ENCODE assay signal across 18 mouse cellular contexts in the genomic region with DNA sequence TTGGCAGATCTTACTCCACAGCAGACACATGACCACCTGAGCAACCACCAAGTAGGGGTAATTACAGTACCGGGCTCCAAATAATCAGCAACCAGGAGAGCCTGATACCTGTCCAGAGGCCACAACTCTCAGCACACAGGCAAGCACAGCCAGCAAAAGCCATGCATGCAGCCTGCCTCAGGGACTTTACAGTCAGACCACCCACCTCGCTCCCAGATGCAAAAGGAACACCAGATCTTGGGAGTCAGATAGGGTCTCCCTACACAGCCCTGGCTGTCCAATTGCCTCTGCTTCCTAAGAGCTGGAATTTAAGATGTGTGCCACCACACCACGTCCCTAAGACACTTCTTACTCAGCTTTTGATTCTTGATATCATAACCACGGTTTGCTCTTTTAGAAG. TPM values are rescaled to one million over a fixed set of nuclear protein-coding genes. Genes with fewer than 3 reads are reported as not detected.
DNase-seq lines count a peak whose midpoint lies in the region; ATAC-seq and TF ChIP-seq lines count a peak whose summit lies in the region.
"Had no signal": no experiment of that assay in that cellular context is flagged by ENCODE, and none has a peak within 500 bp of the region (broad histone marks: within the 10 kb centered on the region; RNA-seq: fewer than 3 reads in every experiment).

No protein-coding gene starts in this region.

- no peak overlapping the region for H3K4me3 ChIP-seq in kidney, embryonic 14.5 days (ENCODE audit: low read length)
- H3K4me3 ChIP-seq in megakaryocyte, embryonic 14.5 days (replicated peaks), result peak overlapping the region; percentile 4
- no peak overlapping the region for H3K4me3 ChIP-seq in embryonic facial prominence, embryonic 11.5 days (ENCODE audit: low read depth, low read length)
- no peak overlapping the region for H3K4me3 ChIP-seq in liver, embryonic 14.5 days (ENCODE audit: insufficient read depth in 1 of 2, low read depth in 2 of 2, low read length in 2 of 2)
- H3K4me3 ChIP-seq: forebrain, embryonic 13.5 days; neural tube, embryonic 13.5 days had no signal

- no peaks in the 10 kb centered on the region for H3K27me3 ChIP-seq in kidney, embryonic 14.5 days (ENCODE audit: control insufficient read depth, insufficient read depth, low read length)
- H3K27me3 ChIP-seq in megakaryocyte, embryonic 14.5 days (replicated peaks), result no peaks in the 10 kb centered on the region
- H3K27me3 ChIP-seq in embryonic facial prominence, embryonic 11.5 days (ENCODE audit: control insufficient read depth, insufficient read depth, low read length), result no peaks in the 10 kb centered on the region
- no peaks in the 10 kb centered on the region for H3K27me3 ChIP-seq in liver, embryonic 14.5 days (ENCODE audit: control insufficient read depth, insufficient read depth, low read length)
- H3K27me3 ChIP-seq: forebrain, embryonic 13.5 days; limb, embryonic 13.5 days; neural tube, embryonic 13.5 days had no signal

- ATAC-seq in kidney, embryonic 14.5 days (ENCODE audit: low FRiP score, low TSS enrichment), result no peak
- ATAC-seq in megakaryocyte, adult 5-6 weeks (ENCODE audit: poor library complexity, severe bottlenecking), result no peak
- ATAC-seq in embryonic facial prominence, embryonic 11.5 days (replicated peaks; ENCODE audit: insufficient number of reproducible peaks, low FRiP score, low TSS enrichment, low read depth), result no peak
- ATAC-seq in liver, embryonic 14.5 days (ENCODE audit: insufficient read depth), result no peak
- ATAC-seq: forebrain, embryonic 13.5 days; lung, postnatal 0 days had no signal

- 0 out of 2 replicates have a peak overlapping the region, but pooled peaks have one; percentile 7 for H3K9ac ChIP-seq in kidney, embryonic 14.5 days (ENCODE audit: low read depth, low read length)
- no peak overlapping the region for H3K9ac ChIP-seq in embryonic facial prominence, embryonic 11.5 days (replicated peaks; ENCODE audit: low read length)
- no peak overlapping the region for H3K9ac ChIP-seq in liver, embryonic 14.5 days (replicated peaks)
- H3K9ac ChIP-seq: forebrain, embryonic 13.5 days; neural tube, embryonic 13.5 days had no signal

- no peak for DNase-seq in kidney, adult 11 months
- DNase-seq in embryonic facial prominence, embryonic 11.5 days (ENCODE audit: low spot score), result peak; percentile 22
- no peak for DNase-seq in liver, embryonic 14.5 days (ENCODE audit: low read depth in 3 of 3, low spot score in 3 of 3)
- DNase-seq in ovary, postnatal 36 days (ENCODE audit: low spot score), result no peak
- DNase-seq in urinary bladder, postnatal 36 days (ENCODE audit: low spot score in 2 of 2), result no peak
- DNase-seq: cerebellum, adult 18-20 months; cerebellum, postnatal 25 days; gastrocnemius, postnatal 25 days; layer of hippocampus, adult 9-11 months; midbrain, embryonic 14.5 days; thymus, postnatal 4 days had no signal

- WGBS in kidney, embryonic 14.5 days, result 62% methylated on average over 4 of the region's 4 CpGs
- 66% methylated on average over 4 of the region's 4 CpGs for WGBS in embryonic facial prominence, embryonic 11.5 days
- WGBS in liver, embryonic 14.5 days (ENCODE audit: insufficient replicate concordance), result 48% methylated on average over 4 of the region's 4 CpGs

- TF ChIP-seq EP300 in liver, embryonic 14.5 days (IDR thresholded peaks at IDR 0.05; ENCODE audit: low read depth), result no peak

- no peak overlapping the region for H3K27ac ChIP-seq in kidney, embryonic 14.5 days (ENCODE audit: low read depth, low read length)
- H3K27ac ChIP-seq in embryonic facial prominence, embryonic 11.5 days (replicated peaks; ENCODE audit: low read depth, low read length), result no peak overlapping the region
- H3K27ac ChIP-seq in liver, embryonic 14.5 days, result no peak overlapping the region
- H3K27ac ChIP-seq: forebrain, embryonic 13.5 days; limb, embryonic 13.5 days; neural tube, embryonic 13.5 days had no signal

- H3K36me3 ChIP-seq in kidney, embryonic 14.5 days (ENCODE audit: control insufficient read depth, insufficient read depth, low read length), result no peaks in the 10 kb centered on the region; the same call in 1 of the 2 replicates
- peaks cover 19% of the 10 kb centered on the region for H3K36me3 ChIP-seq in megakaryocyte, embryonic 14.5 days (replicated peaks; ENCODE audit: low read length)
- H3K36me3 ChIP-seq in embryonic facial prominence, embryonic 11.5 days (replicated peaks; ENCODE audit: control insufficient read depth, insufficient read depth, low read depth, low read length), result no peaks in the 10 kb centered on the region; the same call in 1 of the 2 replicates
- H3K36me3 ChIP-seq in liver, embryonic 14.5 days (replicated peaks; ENCODE audit: control insufficient read depth, insufficient read depth, low read depth), result peaks cover 3% of the 10 kb centered on the region; the same call in 1 of the 2 replicates

- H3K4me2 ChIP-seq in kidney, embryonic 14.5 days (replicated peaks; ENCODE audit: low read depth, low read length), result no peak overlapping the region
- H3K4me2 ChIP-seq in embryonic facial prominence, embryonic 11.5 days (ENCODE audit: low read depth, low read length), result no peak overlapping the region
- H3K4me2 ChIP-seq in liver, embryonic 14.5 days (ENCODE audit: low read depth), result peak overlapping the region; percentile 97

- H3K4me1 ChIP-seq in kidney, embryonic 14.5 days (ENCODE audit: control insufficient read depth, insufficient read depth, low read length), result peaks cover 13% of the 10 kb centered on the region; the same call in 1 of the 2 replicates
- peaks cover 35% of the 10 kb centered on the region for H3K4me1 ChIP-seq in megakaryocyte, embryonic 14.5 days
- H3K4me1 ChIP-seq in embryonic facial prominence, embryonic 11.5 days (ENCODE audit: control insufficient read depth, insufficient read depth, low read length), result no peaks in the 10 kb centered on the region
- H3K4me1 ChIP-seq in liver, embryonic 14.5 days (replicated peaks; ENCODE audit: control insufficient read depth in 2 of 2, insufficient read depth in 2 of 2, low read length in 1 of 2), result peaks cover 0 to 12% of the 10 kb centered on the region in 2 experiments; a peak in 3 of 4 replicates

- H3K9me3 ChIP-seq in kidney, embryonic 14.5 days (ENCODE audit: control insufficient read depth, low read length), result no peaks in the 10 kb centered on the region
- peaks cover 4% of the 10 kb centered on the region; the same call in 1 of the 2 replicates for H3K9me3 ChIP-seq in megakaryocyte, embryonic 14.5 days
- no peaks in the 10 kb centered on the region for H3K9me3 ChIP-seq in embryonic facial prominence, embryonic 11.5 days (replicated peaks; ENCODE audit: control insufficient read depth, low read length)
- no peaks in the 10 kb centered on the region for H3K9me3 ChIP-seq in liver, embryonic 14.5 days (ENCODE audit: control insufficient read depth, low read length)
- H3K9me3 ChIP-seq: forebrain, embryonic 13.5 days; limb, embryonic 13.5 days; neural tube, embryonic 13.5 days had no signal

- no peak for TF ChIP-seq CTCF in liver, embryonic 14.5 days (IDR thresholded peaks at IDR 0.05; ENCODE audit: low read depth)

RNA-seq across cellular contexts. Expression of a gene that starts 2.3 kb away (rescaled TPM):
- polyA plus RNA-seq in kidney, embryonic 14.5 days (2014; fragmentation: Nextera tagmentation; extraction: Ambion mirVana), result 21.7 and 41.4 TPM in 2 replicates
- 2.8 and 3.6 TPM in 2 replicates for polyA plus RNA-seq in megakaryocyte, embryonic 14.5 days (2012; ENCODE audit: insufficient read depth, low replicate concordance)
- 4.7 and 5.0 TPM in 2 replicates for total RNA-seq in megakaryocyte, adult 5-6 weeks (2015)
- total RNA-seq in megakaryocyte, adult 5-6 weeks (2017), result 5.1 and 12.0 TPM in 2 replicates
- polyA plus RNA-seq in embryonic facial prominence, embryonic 11.5 days (2014; fragmentation: Nextera tagmentation; extraction: Ambion mirVana), result 34.3 and 35.6 TPM in 2 replicates
- 6.2 and 10.8 TPM in 2 replicates for polyA plus RNA-seq in liver, embryonic 14.5 days (2012; rRNA removed)
- polyA plus RNA-seq in liver, embryonic 14.5 days (2014; fragmentation: Nextera tagmentation; extraction: Ambion mirVana), result 10.8 and 12.6 TPM in 2 replicates

RNA-seq across cellular contexts. Expression of a gene that starts 6.3 kb away (rescaled TPM):
- 32.4 and 39.1 TPM in 2 replicates for polyA plus RNA-seq in kidney, embryonic 14.5 days (2014; fragmentation: Nextera tagmentation; extraction: Ambion mirVana)
- polyA plus RNA-seq in megakaryocyte, embryonic 14.5 days (2012; ENCODE audit: insufficient read depth, low replicate concordance), result 2.9 and 11.2 TPM in 2 replicates
- total RNA-seq in megakaryocyte, adult 5-6 weeks (2015), result 11.9 and 14.2 TPM in 2 replicates
- 12.0 and 16.3 TPM in 2 replicates for total RNA-seq in megakaryocyte, adult 5-6 weeks (2017)
- 26.4 and 27.4 TPM in 2 replicates for polyA plus RNA-seq in embryonic facial prominence, embryonic 11.5 days (2014; fragmentation: Nextera tagmentation; extraction: Ambion mirVana)
- 11.3 and 14.2 TPM in 2 replicates for polyA plus RNA-seq in liver, embryonic 14.5 days (2012; rRNA removed)
- 12.6 and 16.4 TPM in 2 replicates for polyA plus RNA-seq in liver, embryonic 14.5 days (2014; fragmentation: Nextera tagmentation; extraction: Ambion mirVana)
